Mouse (Mus musculus) thymus, postnatal 14 days (tissue): ENCODE data around the gene Gm44511.
"Not testable (repeated sequence)": the region's sequence is repeated elsewhere in the genome, so short reads cannot be mapped to it uniquely, and the experiment has no call there.

Source experiments
- DNase-seq: peaks from one replicate; pipeline ENCODE4 v3.0.0; 2021

Gm44511 gene

GRCm38 (mm10) chr6:128797936-128798771, 28.0 kb downstream of the Gm44511 start:
- peak; percentile 40 for DNase-seq

GRCm38 (mm10) chr6:128797185-128797905, 28.8 kb downstream of the Gm44511 start:
- DNase-seq: peak; percentile 15

- DNase-seq: peak; percentile 59
Measured at GRCm38 (mm10) chr6:128796321-128796955, 29.7 kb downstream of the Gm44511 start.

GRCm38 (mm10) chr6:128793734-128794133, 32.4 kb downstream of the Gm44511 start:
- no peak for DNase-seq

- DNase-seq: not testable (repeated sequence)
Measured at GRCm38 (mm10) chr6:128790491-128790994, 35.6 kb downstream of the Gm44511 start.

- DNase-seq: no peak
Measured at GRCm38 (mm10) chr6:128789115-128789514, 37.0 kb downstream of the Gm44511 start, which contains the start of gene Klrb1c. Klrb1c (minus strand) TSS chr6:128789215.

- no peak for DNase-seq
Measured at GRCm38 (mm10) chr6:128788517-128788916, 37.6 kb downstream of the Gm44511 start.

GRCm38 (mm10) chr6:128786396-128786795, 39.7 kb downstream of the Gm44511 start:
- not testable (repeated sequence) for DNase-seq

- no peak for DNase-seq
Measured at GRCm38 (mm10) chr6:128769481-128770253, 56.4 kb downstream of the Gm44511 start.

GRCm38 (mm10) chr6:128768047-128768446, 58.1 kb downstream of the Gm44511 start:
- DNase-seq: no peak

GRCm38 (mm10) chr6:128766486-128767254, 59.4 kb downstream of the Gm44511 start:
- DNase-seq: peak; percentile 66

- no peak for DNase-seq
Measured at GRCm38 (mm10) chr6:128765211-128765610, 60.9 kb downstream of the Gm44511 start.

GRCm38 (mm10) chr6:128764598-128764997, 61.5 kb downstream of the Gm44511 start:
- DNase-seq: no peak

- DNase-seq: peak; percentile 94
Measured at GRCm38 (mm10) chr6:128763736-128764523, 62.2 kb downstream of the Gm44511 start.

GRCm38 (mm10) chr6:128762892-128763670, 63.0 kb downstream of the Gm44511 start:
- DNase-seq: peak; percentile 15

GRCm38 (mm10) chr6:128761144-128761540, 65.0 kb downstream of the Gm44511 start:
- no peak for DNase-seq

GRCm38 (mm10) chr6:128760416-128761143, 65.5 kb downstream of the Gm44511 start:
- peak; percentile 88 for DNase-seq

- peak; percentile 91 for DNase-seq
Measured at GRCm38 (mm10) chr6:128760016-128760415, 66.1 kb downstream of the Gm44511 start.
